Mouse (Mus musculus) heart, embryonic 16.5 days (tissue): Measurements from ENCODE around the gene Cfap61. TPM values are rescaled to one million over a fixed set of nuclear protein-coding genes. Genes with fewer than 3 reads are reported as not detected.

ENCODE experiments used
- ATAC-seq: fragments of 200-750 bp; cut with Nextera tagmentation; replicated peaks from 2 replicates; pipeline ENCODE4 v1.8.0; 2017; ENCODE audit warnings: moderate number of reproducible peaks; ENCODE audit not compliant: insufficient read depth, low FRiP score; ENCODE audit errors: extremely low read depth
- H3K27ac ChIP-seq: fragments of 300-500 bp; sonication (generic); 2 replicates; pipeline ENCODE4 v1.5.1; 2014; ENCODE audit warnings: mild to moderate bottlenecking, low read length, control low read depth, moderate library complexity
- H3K27me3 ChIP-seq: fragments of 300-500 bp; sonication (generic); 2 replicates; pipeline ENCODE4 v1.6.1; 2014; ENCODE audit warnings: low read length, mixed read lengths; ENCODE audit not compliant: control insufficient read depth, insufficient read depth
- H3K36me3 ChIP-seq: fragments of 300-500 bp; sonication (generic); 2 replicates; pipeline ENCODE4 v1.6.1; 2014; ENCODE audit not compliant: control insufficient read depth, insufficient read depth
- H3K4me1 ChIP-seq: fragments of 300-500 bp; sonication (generic); 2 replicates; pipeline ENCODE4 v1.6.1; 2014; ENCODE audit warnings: low read length, mixed read lengths; ENCODE audit not compliant: control insufficient read depth, insufficient read depth
- H3K4me2 ChIP-seq: fragments of 300-500 bp; sonication (generic); 2 replicates; pipeline ENCODE4 v1.6.1; 2014; ENCODE audit warnings: low read depth, mild to moderate bottlenecking, control low read depth, low read length
- H3K4me3 ChIP-seq: fragments of 300-500 bp; sonication (generic); 2 replicates; pipeline ENCODE4 v1.5.1; 2014; ENCODE audit warnings: mild to moderate bottlenecking, control low read depth, low read length
- H3K9ac ChIP-seq: fragments of 300-500 bp; sonication (generic); 2 replicates; pipeline ENCODE4 v1.6.1; 2014; ENCODE audit warnings: low read length, control low read depth
- H3K9me3 ChIP-seq: fragments of 300-500 bp; sonication (generic); replicated peaks from 2 replicates; pipeline ENCODE4 v1.6.1; 2016; ENCODE audit warnings: low read length; ENCODE audit not compliant: control insufficient read depth
- WGBS: fragments of 180-500 bp; shearing (Covaris S2); extraction: QIAGEN DNeasy Blood & Tissue Kit; methylation state at CpG from one replicate; pipeline ENCODE4 v1.1.7; 2014; 5-methylcytosine and 5-hydroxymethylcytosine counted together
- polyA plus RNA-seq: library from polyadenylated mRNA; unstranded; fragments of >200 nt; fragmentation: Nextera tagmentation; extraction: Ambion mirVana; gene quantifications from 2 replicates; pipeline ENCODE4 v1.2.1, GENCODE M21; 2015

The Cfap61 gene
- polyA plus RNA-seq, 1 experiment from 2014 or later: 0.80 TPM

GRCm38 (mm10) chr2:145944286-145944685 is 9.7 kb downstream of the Cfap61 start:
- Histone ChIP-seq H3K9ac (no peak overlapping the region), H3K36me3 (no peaks in the 10 kb centered on the region), H3K4me2 (no peak overlapping the region), H3K4me3 (no peak overlapping the region), H3K27ac (no peak overlapping the region), H3K4me1 (no peaks in the 10 kb centered on the region), H3K27me3 (no peaks in the 10 kb centered on the region), H3K9me3 (no peaks in the 10 kb centered on the region)
- 85% methylated on average over 3 of the region's 3 CpGs for WGBS
- no peak for ATAC-seq

GRCm38 (mm10) chr2:145948402-145948954 is 13.9 kb downstream of the Cfap61 start:
- Histone ChIP-seq H3K9me3 (no peaks in the 10 kb centered on the region), H3K27ac (no peak overlapping the region), H3K9ac (no peak overlapping the region), H3K4me3 (no peak overlapping the region), H3K4me2 (no peak overlapping the region), H3K4me1 (no peaks in the 10 kb centered on the region), H3K36me3 (no peaks in the 10 kb centered on the region), H3K27me3 (no peaks in the 10 kb centered on the region)
- no peak for ATAC-seq
- WGBS: 72% methylated on average over 7 of the region's 7 CpGs

GRCm38 (mm10) chr2:145949475-145950068 is 15.0 kb downstream of the Cfap61 start:
- H3K27me3 ChIP-seq: no peaks in the 10 kb centered on the region
- no peak for ATAC-seq
- 57% methylated on average over 11 of the region's 11 CpGs for WGBS
- H3K4me2 ChIP-seq: no peak overlapping the region
- H3K9ac ChIP-seq: no peak overlapping the region
- no peaks in the 10 kb centered on the region for H3K4me1 ChIP-seq
- H3K27ac ChIP-seq: no peak overlapping the region
- no peaks in the 10 kb centered on the region for H3K36me3 ChIP-seq
- H3K4me3 ChIP-seq: no peak overlapping the region
- no peaks in the 10 kb centered on the region for H3K9me3 ChIP-seq

- no peaks in the 10 kb centered on the region for H3K4me1 ChIP-seq
Measured at GRCm38 (mm10) chr2:145950239-145950638, 15.7 kb downstream of the Cfap61 start.

GRCm38 (mm10) chr2:145952726-145953125 is 18.1 kb downstream of the Cfap61 start:
- no peaks in the 10 kb centered on the region for H3K9me3 ChIP-seq
- H3K4me1 ChIP-seq: no peaks in the 10 kb centered on the region
- no peaks in the 10 kb centered on the region for H3K27me3 ChIP-seq
- H3K4me2 ChIP-seq: no peak overlapping the region
- ATAC-seq: no peak
- H3K36me3 ChIP-seq: no peaks in the 10 kb centered on the region
- H3K27ac ChIP-seq: no peak overlapping the region
- H3K9ac ChIP-seq: no peak overlapping the region
- H3K4me3 ChIP-seq: no peak overlapping the region
- 83% methylated on average over 5 of the region's 5 CpGs for WGBS

More at GRCm38 (mm10) chr2:145950239-145950638, 15.7 kb downstream of the Cfap61 start:
- ATAC-seq: no peak
- Histone ChIP-seq H3K4me3 (no peak overlapping the region), H3K9ac (no peak overlapping the region), H3K27ac (no peak overlapping the region), H3K9me3 (no peaks in the 10 kb centered on the region), H3K36me3 (no peaks in the 10 kb centered on the region), H3K27me3 (no peaks in the 10 kb centered on the region), H3K4me2 (no peak overlapping the region)
- 51% methylated on average over 10 of the region's 10 CpGs for WGBS

GRCm38 (mm10) chr2:145955844-145956243 is 21.3 kb downstream of the Cfap61 start:
- Histone ChIP-seq H3K27ac (no peak overlapping the region), H3K9me3 (no peaks in the 10 kb centered on the region), H3K9ac (no peak overlapping the region), H3K4me2 (no peak overlapping the region), H3K36me3 (no peaks in the 10 kb centered on the region), H3K27me3 (no peaks in the 10 kb centered on the region), H3K4me3 (no peak overlapping the region), H3K4me1 (no peaks in the 10 kb centered on the region)
- ATAC-seq: no peak
- WGBS: 77% methylated on average over 10 of the region's 10 CpGs

- WGBS: 77% methylated on average over 5 of the region's 5 CpGs
- Histone ChIP-seq H3K4me2 (no peak overlapping the region), H3K9ac (no peak overlapping the region), H3K27ac (no peak overlapping the region), H3K4me1 (no peaks in the 10 kb centered on the region), H3K27me3 (no peaks in the 10 kb centered on the region), H3K9me3 (no peaks in the 10 kb centered on the region), H3K36me3 (no peaks in the 10 kb centered on the region), H3K4me3 (no peak overlapping the region)
- ATAC-seq: no peak
Measured at GRCm38 (mm10) chr2:145956318-145956717, 21.7 kb downstream of the Cfap61 start.

GRCm38 (mm10) chr2:145957450-145957849 is 22.9 kb downstream of the Cfap61 start:
- 15% methylated on average over 4 of the region's 4 CpGs for WGBS
- Histone ChIP-seq H3K4me3 (no peak overlapping the region), H3K9ac (no peak overlapping the region), H3K4me2 (no peak overlapping the region), H3K36me3 (no peaks in the 10 kb centered on the region), H3K27ac (no peak overlapping the region), H3K27me3 (no peaks in the 10 kb centered on the region), H3K9me3 (no peaks in the 10 kb centered on the region), H3K4me1 (no peaks in the 10 kb centered on the region)
- no peak for ATAC-seq

GRCm38 (mm10) chr2:145958097-145958496 is 23.5 kb downstream of the Cfap61 start:
- Histone ChIP-seq H3K27ac (no peak overlapping the region), H3K27me3 (no peaks in the 10 kb centered on the region), H3K4me3 (no peak overlapping the region), H3K9ac (no peak overlapping the region), H3K36me3 (no peaks in the 10 kb centered on the region), H3K9me3 (no peaks in the 10 kb centered on the region), H3K4me1 (no peaks in the 10 kb centered on the region), H3K4me2 (no peak overlapping the region)
- WGBS: 78% methylated on average over 6 of the region's 6 CpGs
- no peak for ATAC-seq
